Mouse (Mus musculus): Measurements from ENCODE around the gene Smagp. TPM values are rescaled to one million over a fixed set of nuclear protein-coding genes. Genes with fewer than 3 reads are reported as not detected.
"Not testable (repeated sequence)": the region's sequence is repeated elsewhere in the genome, so short reads cannot be mapped to it uniquely, and the experiment has no call there.

Gene Smagp
- polyA plus RNA-seq, 1 experiment from 2014 or later = 16.2 TPM

DNA sequence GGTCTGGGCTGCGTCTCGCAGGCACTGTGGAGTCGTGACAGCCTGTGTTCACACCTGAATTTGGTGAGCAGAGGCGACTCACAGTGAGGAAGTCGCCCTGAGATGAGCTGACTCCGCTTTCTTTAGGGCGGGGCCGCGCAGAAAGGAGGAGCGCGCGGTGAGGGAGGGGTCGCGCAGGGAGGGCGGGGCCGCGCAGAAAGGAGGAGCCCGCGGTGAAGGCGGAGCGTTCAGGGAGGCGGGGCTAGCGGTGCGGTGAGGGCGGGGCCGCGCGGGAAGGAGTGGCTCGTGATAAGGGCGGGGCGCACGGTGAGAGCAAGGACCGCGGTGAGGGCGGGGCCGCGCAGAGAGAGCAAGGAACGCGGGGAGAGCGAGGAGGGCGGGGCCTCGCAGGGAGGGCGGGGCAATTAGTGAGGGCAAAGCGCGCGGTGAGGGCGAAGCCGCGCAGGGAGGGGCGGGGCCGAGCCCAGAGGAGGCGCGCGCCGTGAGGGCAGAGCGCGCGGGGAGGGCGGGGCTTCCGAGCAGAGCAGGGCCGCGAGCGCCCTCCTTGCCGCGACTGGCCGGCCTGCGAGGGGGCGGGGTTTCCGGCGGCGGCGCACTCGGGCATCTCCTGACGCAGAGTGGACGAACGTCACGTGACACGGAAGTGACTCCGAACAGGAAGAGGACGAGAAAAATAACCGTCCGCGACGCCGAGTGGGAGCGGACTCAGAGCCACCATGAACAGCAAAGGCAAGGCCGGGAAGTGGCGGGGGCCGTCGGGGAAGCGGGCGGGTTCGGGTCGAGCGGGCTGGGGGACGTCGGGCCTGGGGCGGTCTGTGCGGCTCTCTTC, 21.5 kb downstream of the Smagp start, which contains the start of gene Dazap2:
Dazap2 (plus strand) TSS at position 354 of the 829 bp plus-strand sequence.
- H3K36me3 ChIP-seq = peaks cover 27% of the 10 kb centered on the region
- H3K27me3 ChIP-seq (ENCODE audit: insufficient read depth, poor library complexity, severe bottlenecking) = 0 out of 2 replicates have a peak, but pooled peaks cover 4% of the 10 kb centered on the region
- no peaks in the 10 kb centered on the region for H3K9me3 ChIP-seq
- DNase-seq (ENCODE audit: low spot score) = peak; percentile 99
- peaks cover 24% of the 10 kb centered on the region for H3K4me1 ChIP-seq
- peak within 1 kb of the TSS; percentile 93 for H3K4me3 ChIP-seq
- WGBS = under 1% methylated on average over 92 of the region's 99 CpGs
- peak within 1 kb of the TSS; percentile 98 for H3K27ac ChIP-seq

DNA sequence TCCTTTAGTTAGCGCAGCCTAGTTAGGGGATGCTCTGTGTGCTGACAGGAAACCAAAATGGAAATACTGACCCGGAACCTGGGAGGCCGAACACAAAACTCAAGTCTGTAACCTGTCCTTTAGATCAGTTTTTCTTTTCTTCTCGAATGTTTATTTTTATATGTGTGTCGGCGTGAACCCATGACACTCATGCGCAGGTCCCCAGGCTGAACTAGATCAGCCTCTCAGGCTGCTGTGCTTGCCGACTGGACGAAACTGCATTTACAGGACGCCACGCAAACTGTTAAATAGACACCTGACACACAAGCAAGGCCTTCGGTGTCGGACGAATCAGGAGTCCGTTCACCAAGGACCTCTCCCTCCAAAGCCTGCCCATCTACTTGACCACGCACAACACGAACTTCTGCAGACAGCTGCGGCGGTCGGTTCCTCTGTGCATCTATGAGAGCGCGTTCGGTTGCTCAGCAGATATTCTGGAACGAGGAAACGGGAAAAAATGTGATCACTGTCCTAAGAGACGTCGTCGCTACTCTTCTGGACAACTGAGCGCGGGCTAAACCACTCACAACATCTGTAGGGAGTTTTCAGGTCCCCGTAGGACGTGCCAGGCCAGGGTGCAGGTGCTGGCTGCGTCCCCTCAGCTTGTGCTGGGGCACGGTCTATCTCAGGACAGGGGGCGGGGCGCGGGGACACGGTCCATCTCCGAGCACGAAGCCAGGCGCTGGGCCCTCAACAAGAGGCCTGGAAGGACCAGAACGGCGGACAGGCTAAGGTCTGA, 22.3 kb downstream of the Smagp start:
- Histone ChIP-seq H3K36me3 (peaks cover 20% of the 10 kb centered on the region), H3K4me1 (peaks cover 24% of the 10 kb centered on the region), H3K27me3 (ENCODE audit: insufficient read depth, poor library complexity, severe bottlenecking) (0 out of 2 replicates have a peak, but pooled peaks cover 10% of the 10 kb centered on the region), H3K4me3 (peak overlapping the region; percentile 93), H3K27ac (peak overlapping the region; percentile 98), H3K9me3 (no peaks in the 10 kb centered on the region)
- DNase-seq (ENCODE audit: low spot score) = no peak
- 10% methylated on average over 43 of the region's 43 CpGs for WGBS

- Histone ChIP-seq H3K4me3 (peak overlapping the region; percentile 93), H3K27ac (no peak overlapping the region), H3K4me1 (peaks cover 24% of the 10 kb centered on the region), H3K27me3 (ENCODE audit: insufficient read depth, poor library complexity, severe bottlenecking) (0 out of 2 replicates have a peak, but pooled peaks cover 10% of the 10 kb centered on the region), H3K36me3 (peaks cover 12% of the 10 kb centered on the region), H3K9me3 (no peaks in the 10 kb centered on the region)
- DNase-seq (ENCODE audit: low spot score) = peak; percentile 90
- 9% methylated on average over 16 of the region's 16 CpGs for WGBS
Measured at GRCm38 (mm10) chr15:100613584-100613983, 23.2 kb downstream of the Smagp start.

- H3K36me3 ChIP-seq = peaks cover under 1% of the 10 kb centered on the region
- DNase-seq (ENCODE audit: low spot score) = no peak
- H3K4me3 ChIP-seq = no peak overlapping the region
- H3K4me1 ChIP-seq = peaks cover 24% of the 10 kb centered on the region
- H3K27me3 ChIP-seq (ENCODE audit: insufficient read depth, poor library complexity, severe bottlenecking) = 0 out of 2 replicates have a peak, but pooled peaks cover 10% of the 10 kb centered on the region
- H3K9me3 ChIP-seq = no peaks in the 10 kb centered on the region
- no peak overlapping the region for H3K27ac ChIP-seq
- WGBS = 79% methylated on average over 2 of the region's 2 CpGs
Measured at GRCm38 (mm10) chr15:100612432-100612831, 24.3 kb downstream of the Smagp start.

- Histone ChIP-seq H3K9me3 (no peaks in the 10 kb centered on the region), H3K4me1 (peaks cover 24% of the 10 kb centered on the region), H3K36me3 (no peaks in the 10 kb centered on the region), H3K27ac (no peak overlapping the region), H3K4me3 (no peak overlapping the region), H3K27me3 (ENCODE audit: insufficient read depth, poor library complexity, severe bottlenecking) (0 out of 2 replicates have a peak, but pooled peaks cover 10% of the 10 kb centered on the region)
- DNase-seq (ENCODE audit: low spot score) = no peak
- WGBS = 78% methylated on average over 7 of the region's 7 CpGs
Measured at GRCm38 (mm10) chr15:100611951-100612350, 24.8 kb downstream of the Smagp start.

DNA sequence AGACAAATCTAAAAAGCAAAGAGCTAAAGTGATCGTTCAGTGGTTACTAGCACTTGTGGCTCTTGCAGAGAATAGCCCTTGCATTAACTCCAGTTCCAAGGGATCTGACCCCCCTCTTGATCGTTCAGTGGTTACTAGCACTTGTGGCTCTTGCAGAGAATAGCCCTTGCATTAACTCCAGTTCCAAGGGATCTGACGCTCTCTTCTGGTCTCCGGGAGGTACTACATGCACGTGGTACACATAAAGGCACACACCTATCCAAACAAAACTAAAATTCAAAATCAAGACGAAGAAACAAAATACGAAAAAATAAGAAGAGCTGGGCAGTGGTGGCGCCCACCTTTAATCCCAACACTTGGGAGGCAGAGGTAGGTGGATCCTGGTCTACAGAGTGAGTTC, 30.1 kb downstream of the Smagp start:
- not testable (repeated sequence) for H3K4me1 ChIP-seq; H3K36me3 ChIP-seq; H3K4me3 ChIP-seq; H3K27ac ChIP-seq; DNase-seq (ENCODE audit: low spot score); H3K9me3 ChIP-seq
- H3K27me3 ChIP-seq (ENCODE audit: insufficient read depth, poor library complexity, severe bottlenecking) = peaks cover 39% of the 10 kb centered on the region
- WGBS = 87% methylated on average over 8 of the region's 8 CpGs

GRCm38 (mm10) chr15:100601669-100602068, 35.1 kb downstream of the Smagp start:
- Histone ChIP-seq H3K27me3 (ENCODE audit: insufficient read depth, poor library complexity, severe bottlenecking) (peaks cover 65% of the 10 kb centered on the region), H3K27ac (no peak overlapping the region), H3K36me3 (no peaks in the 10 kb centered on the region), H3K9me3 (no peaks in the 10 kb centered on the region), H3K4me1 (peaks cover 27% of the 10 kb centered on the region), H3K4me3 (no peak overlapping the region)
- no peak for DNase-seq (ENCODE audit: low spot score)
- WGBS = 38% methylated on average over 3 of the region's 3 CpGs

DNA sequence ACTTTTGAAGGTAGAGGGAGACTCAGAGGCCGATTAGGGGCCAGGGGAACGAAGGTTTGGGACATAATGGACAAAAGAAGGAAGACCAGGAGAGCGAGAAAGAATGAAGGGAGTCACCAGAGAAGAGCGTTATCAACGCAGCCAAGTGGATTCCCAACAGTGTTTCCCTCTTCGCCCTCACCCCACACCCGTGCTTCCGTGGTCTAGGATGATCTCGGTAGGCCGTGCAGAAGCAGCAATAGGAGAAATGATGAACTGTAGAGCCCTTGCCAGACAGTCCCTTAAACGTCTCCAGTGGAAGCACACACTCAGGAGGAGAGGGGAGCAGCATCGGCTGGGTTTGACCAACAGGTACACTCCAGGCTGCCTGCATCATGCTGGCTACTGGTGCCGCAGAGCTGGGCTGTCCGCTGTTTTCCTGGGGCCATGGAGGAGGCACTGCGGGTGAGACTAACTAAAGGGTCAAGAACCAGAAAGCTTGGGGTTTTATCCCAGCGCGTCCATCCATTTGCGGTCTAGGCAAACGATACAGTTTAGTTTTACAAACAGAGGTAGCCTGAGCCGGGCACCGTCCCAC, 36.0 kb downstream of the Smagp start:
- H3K4me3 ChIP-seq = peak overlapping the region; percentile 88
- H3K4me1 ChIP-seq = peaks cover 27% of the 10 kb centered on the region
- no peak for DNase-seq (ENCODE audit: low spot score)
- WGBS = 10% methylated on average over 21 of the region's 21 CpGs
- H3K36me3 ChIP-seq = no peaks in the 10 kb centered on the region
- H3K27ac ChIP-seq = 0 out of 2 replicates have a peak overlapping the region, but pooled peaks have one; percentile 17
- H3K9me3 ChIP-seq = no peaks in the 10 kb centered on the region
- peaks cover 62% of the 10 kb centered on the region for H3K27me3 ChIP-seq (ENCODE audit: insufficient read depth, poor library complexity, severe bottlenecking)

GRCm38 (mm10) chr15:100600047-100600695, 36.6 kb downstream of the Smagp start:
- Histone ChIP-seq H3K9me3 (no peaks in the 10 kb centered on the region), H3K27me3 (ENCODE audit: insufficient read depth, poor library complexity, severe bottlenecking) (peaks cover 57% of the 10 kb centered on the region), H3K4me1 (peaks cover 24% of the 10 kb centered on the region), H3K27ac (peak overlapping the region; percentile 92), H3K4me3 (peak overlapping the region; percentile 88), H3K36me3 (no peaks in the 10 kb centered on the region)
- WGBS = 1% methylated on average over 34 of the region's 35 CpGs
- DNase-seq (ENCODE audit: low spot score) = no peak

GRCm38 (mm10) chr15:100599276-100600046, 37.3 kb downstream of the Smagp start, which contains the start of gene Pou6f1:
TSS of gene Pou6f1 (minus strand) at chr15:100599984.
- Histone ChIP-seq H3K4me3 (peak within 1 kb of the TSS; percentile 88), H3K36me3 (no peaks in the 10 kb centered on the region), H3K9me3 (no peaks in the 10 kb centered on the region), H3K4me1 (peaks cover 20% of the 10 kb centered on the region), H3K27ac (peak within 1 kb of the TSS; percentile 92), H3K27me3 (ENCODE audit: insufficient read depth, poor library complexity, severe bottlenecking) (peaks cover 54% of the 10 kb centered on the region)
- DNase-seq (ENCODE audit: low spot score) = no peak
- WGBS = 1% methylated on average over 76 of the region's 76 CpGs

- Histone ChIP-seq H3K27ac (peak overlapping the region; percentile 92; the same call in 1 of the 2 replicates), H3K4me3 (peak overlapping the region; percentile 88), H3K27me3 (ENCODE audit: insufficient read depth, poor library complexity, severe bottlenecking) (peaks cover 50% of the 10 kb centered on the region), H3K4me1 (peaks cover 17% of the 10 kb centered on the region), H3K9me3 (no peaks in the 10 kb centered on the region), H3K36me3 (no peaks in the 10 kb centered on the region)
- no peak for DNase-seq (ENCODE audit: low spot score)
- 1% methylated on average over 12 of the region's 12 CpGs for WGBS
Measured at GRCm38 (mm10) chr15:100598883-100599275, 37.9 kb downstream of the Smagp start.

All from heart, embryonic 10.5 days (tissue).